Mouse (Mus musculus) testis, adult 2 months (tissue): ENCODE data around the gene Irf2bp2. TPM values are rescaled to one million over a fixed set of nuclear protein-coding genes. Genes with fewer than 3 reads are reported as not detected.

Source experiments
- H3K27ac ChIP-seq: fragments of 200-500 bp; 2 replicates; pipeline ENCODE4 v1.5.1; 2012; ENCODE audit warnings: low read depth, low read length; ENCODE audit not compliant: control insufficient read depth, insufficient read depth
- H3K27me3 ChIP-seq: fragments of 200-500 bp; 2 replicates; pipeline ENCODE4 v1.6.1; 2012; ENCODE audit warnings: mild to moderate bottlenecking, low read length, moderate library complexity; ENCODE audit not compliant: control insufficient read depth, insufficient read depth
- H3K36me3 ChIP-seq: fragments of 200-500 bp; 2 replicates; pipeline ENCODE4 v1.6.1; 2012; ENCODE audit warnings: mild to moderate bottlenecking, low read length; ENCODE audit not compliant: control insufficient read depth, insufficient read depth
- H3K4me1 ChIP-seq: fragments of 200-500 bp; 2 replicates; pipeline ENCODE4 v1.6.1; 2012; ENCODE audit warnings: low read length; ENCODE audit not compliant: control insufficient read depth, insufficient read depth
- H3K4me3 ChIP-seq: fragments of 200-500 bp; 2 replicates; pipeline ENCODE4 v1.5.1; 2012; ENCODE audit warnings: low read depth, mild to moderate bottlenecking, low read length, moderate library complexity, mixed read lengths; ENCODE audit not compliant: control insufficient read depth
- CTCF ChIP-seq: fragments of 200-500 bp; IDR thresholded peaks from 2 replicates; pipeline ENCODE4 v1.5.1; 2012; ENCODE audit warnings: low read depth, mild to moderate bottlenecking, inconsistent platforms, low read length, moderate library complexity; ENCODE audit not compliant: control insufficient read depth, insufficient read depth, insufficient replicate concordance
- POLR2A ChIP-seq: fragments of 200-500 bp; IDR thresholded peaks from 2 replicates; pipeline ENCODE4 v1.6.1; 2012; ENCODE audit warnings: low read depth, mild to moderate bottlenecking, inconsistent platforms, low read length, moderate library complexity; ENCODE audit not compliant: control insufficient read depth
- polyA plus RNA-seq: library from polyadenylated mRNA; depleted of rRNA; stranded (reverse); fragments of >200 nt; gene quantifications from 2 replicates; pipeline ENCODE4 v1.2.3, GENCODE M21; 2012

The Irf2bp2 gene
- polyA plus RNA-seq, 1 experiment: 3.3 TPM

GRCm38 (mm10) chr8:126588636-126589506 is 4.9 kb downstream of the Irf2bp2 start:
- Histone ChIP-seq H3K4me1 (peaks cover 21% of the 10 kb centered on the region), H3K4me3 (no peak overlapping the region), H3K27ac (no peak overlapping the region; the same call in 1 of the 2 replicates), H3K36me3 (no peaks in the 10 kb centered on the region), H3K27me3 (no peaks in the 10 kb centered on the region)
- no peak for TF ChIP-seq CTCF
- no peak for TF ChIP-seq POLR2A

DNA sequence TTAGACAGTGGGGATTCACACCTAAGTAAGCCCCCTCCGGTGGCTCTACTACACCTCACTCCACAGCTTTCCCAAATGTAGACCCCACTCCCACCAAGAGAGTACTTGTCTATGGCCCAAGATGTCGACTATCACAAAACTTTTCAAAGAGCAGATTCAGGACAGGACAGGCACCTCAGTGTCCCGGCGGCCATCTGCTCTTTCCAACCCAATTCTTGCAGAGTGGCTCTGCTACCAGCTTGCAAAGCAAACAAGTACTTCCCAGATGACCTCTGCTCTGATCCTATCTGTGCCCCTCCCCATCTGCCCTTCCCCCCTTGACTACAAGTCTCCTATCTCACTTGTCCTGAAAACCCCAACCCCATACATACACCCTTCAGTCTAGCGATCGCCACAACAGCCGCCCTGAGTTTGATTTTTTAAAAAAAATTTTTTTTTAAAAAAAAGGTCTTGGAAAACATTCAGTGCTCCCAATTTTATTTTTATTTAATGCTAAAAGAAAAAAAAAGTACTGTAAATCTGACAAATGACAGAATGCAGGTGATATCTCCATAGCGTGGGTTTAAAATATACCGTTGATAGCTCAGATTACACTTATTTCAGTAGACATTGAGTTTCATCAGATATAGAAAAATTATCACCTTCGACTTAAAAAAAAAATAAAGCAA is 5.8 kb downstream of the Irf2bp2 start:
- H3K4me1 ChIP-seq: peaks cover 19% of the 10 kb centered on the region
- TF ChIP-seq POLR2A (no peak), CTCF (no peak)
- H3K27ac ChIP-seq: no peak overlapping the region
- no peak overlapping the region for H3K4me3 ChIP-seq
- H3K27me3 ChIP-seq: no peaks in the 10 kb centered on the region
- H3K36me3 ChIP-seq: no peaks in the 10 kb centered on the region

- no peaks in the 10 kb centered on the region for H3K27me3 ChIP-seq
- peaks cover 11% of the 10 kb centered on the region for H3K4me1 ChIP-seq
- peak overlapping the region; percentile 12; the same call in 1 of the 2 replicates for H3K27ac ChIP-seq
- H3K36me3 ChIP-seq: no peaks in the 10 kb centered on the region
- H3K4me3 ChIP-seq: no peak overlapping the region
- TF ChIP-seq POLR2A (no peak), CTCF (no peak)
These were observed 6.9 kb downstream of the Irf2bp2 start for GRCm38 (mm10) chr8:126586599-126587577.

GRCm38 (mm10) chr8:126586101-126586500 is 7.7 kb downstream of the Irf2bp2 start:
- no peaks in the 10 kb centered on the region for H3K27me3 ChIP-seq
- H3K27ac ChIP-seq: no peak overlapping the region
- TF ChIP-seq CTCF (no peak), POLR2A (no peak)
- H3K4me1 ChIP-seq: peaks cover 9% of the 10 kb centered on the region
- H3K4me3 ChIP-seq: no peak overlapping the region
- H3K36me3 ChIP-seq: no peaks in the 10 kb centered on the region

DNA sequence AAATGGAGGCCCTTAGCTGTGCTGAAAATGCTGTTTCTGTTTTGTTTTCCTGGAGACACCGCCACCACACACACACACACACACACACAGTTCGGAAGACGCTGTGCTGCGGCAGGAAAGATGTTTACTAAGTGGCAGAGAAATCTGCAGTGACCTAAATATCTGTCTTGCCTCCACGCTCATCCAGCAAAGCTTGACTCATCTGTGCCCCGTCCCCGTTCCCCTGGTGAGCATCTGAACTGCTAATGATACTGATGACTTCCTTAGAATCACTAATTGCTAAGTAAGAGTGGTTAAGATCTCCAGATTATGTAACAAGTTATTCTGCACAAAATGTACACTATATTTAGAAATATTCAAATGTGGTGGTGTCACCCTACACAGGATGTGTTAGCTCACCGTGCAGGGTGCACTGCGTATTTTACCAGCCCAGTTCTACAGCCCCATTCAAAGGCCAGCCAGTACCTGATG is 8.2 kb downstream of the Irf2bp2 start:
- Histone ChIP-seq H3K4me3 (no peak overlapping the region), H3K27ac (no peak overlapping the region; the same call in 1 of the 2 replicates), H3K4me1 (peaks cover 9% of the 10 kb centered on the region), H3K36me3 (no peaks in the 10 kb centered on the region), H3K27me3 (no peaks in the 10 kb centered on the region)
- TF ChIP-seq CTCF (no peak), POLR2A (no peak)

- Histone ChIP-seq H3K27me3 (no peaks in the 10 kb centered on the region), H3K27ac (peak overlapping the region; percentile 23), H3K4me1 (peaks cover 9% of the 10 kb centered on the region), H3K4me3 (no peak overlapping the region), H3K36me3 (no peaks in the 10 kb centered on the region)
- no peak for TF ChIP-seq CTCF
These were observed 8.9 kb downstream of the Irf2bp2 start for GRCm38 (mm10) chr8:126584844-126585231.
